Mouse (Mus musculus): ENCODE results near the gene Gm21962.

The Gm21962 gene

DNA sequence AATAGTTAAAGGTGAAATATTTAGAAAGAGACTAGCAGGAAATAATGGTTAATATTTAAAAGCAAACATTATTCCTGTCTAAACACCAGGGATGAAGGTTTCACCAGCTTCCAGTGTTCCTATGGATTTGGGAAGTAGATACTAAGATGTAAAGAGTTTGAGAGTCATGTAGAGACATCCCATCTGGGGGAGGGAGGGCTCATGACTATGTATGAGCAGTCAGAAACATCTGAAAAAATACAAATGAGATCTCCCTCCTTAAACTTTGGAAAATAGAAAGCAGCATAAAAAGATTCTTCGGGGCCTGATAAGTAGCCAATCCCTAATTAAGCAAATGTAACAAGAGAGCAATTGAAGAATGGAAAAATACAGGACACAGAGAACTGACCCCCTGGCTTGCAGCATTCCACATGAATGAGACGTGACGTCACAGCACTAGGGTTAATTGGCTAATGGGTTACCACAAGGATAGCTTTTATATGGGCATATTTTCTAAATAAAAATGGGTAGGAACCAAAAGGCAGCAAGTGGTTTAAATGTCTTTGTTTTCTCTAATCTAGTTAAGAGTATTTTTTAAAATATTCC is 45.3 kb downstream of the Gm21962 start:
- DNase-seq (ENCODE audit: low spot score) = no peak

Data from urinary bladder, postnatal 10 days (tissue).